8 mouse cellular contexts compared by ENCODE assay signal in genomic region chr17:28800671-28801412, GRCm38 (mm10). TPM values are rescaled to one million over a fixed set of nuclear protein-coding genes. Genes with fewer than 3 reads are reported as not detected.
DNase-seq lines count a peak whose midpoint lies in the region; ATAC-seq lines count a peak whose summit lies in the region.

Gene Brpf3 (plus strand): TSS chr17:28801090.

- DNase-seq in Muller cell, postnatal 12 days (ENCODE audit: inconsistent ontology term) = peak; percentile 89
- peak; percentile 69 to 82 for DNase-seq in cerebellum, postnatal 36 days
- peak; percentile 67 for DNase-seq in frontal cortex, postnatal 36 days (ENCODE audit: low spot score in 2 of 2)
- DNase-seq in hindbrain, embryonic 14.5 days (ENCODE audit: low spot score) = peak; percentile 68
- peak; percentile 78 to 79 for DNase-seq in layer of hippocampus, postnatal 36 days
- peak; percentile 73 for DNase-seq in lung, postnatal 36 days
- DNase-seq in retina, embryonic 14.5 days (ENCODE audit: low spot score) = peak; percentile 77
- peak; percentile 89 for DNase-seq in thymus, postnatal 4 days

- peak; percentile 61 for ATAC-seq in hindbrain, embryonic 14.5 days (ENCODE audit: low FRiP score)

- H3K27me3 ChIP-seq in hindbrain, embryonic 14.5 days (ENCODE audit: control insufficient read depth, insufficient read depth, low read length) = no peaks in the 10 kb centered on the region

- under 1% methylated on average over 41 of the region's 99 CpGs for WGBS in hindbrain, embryonic 14.5 days

- H3K36me3 ChIP-seq in hindbrain, embryonic 14.5 days (replicated peaks; ENCODE audit: control insufficient read depth, insufficient read depth) = peaks cover under 1% of the 10 kb centered on the region

- H3K9ac ChIP-seq in hindbrain, embryonic 14.5 days = peak within 1 kb of the TSS; percentile 99

- peak within 1 kb of the TSS; percentile 99 for H3K27ac ChIP-seq in hindbrain, embryonic 14.5 days

- peak within 1 kb of the TSS; percentile 72 for H3K4me3 ChIP-seq in hindbrain, embryonic 14.5 days (replicated peaks; ENCODE audit: low read length)

- H3K4me2 ChIP-seq in hindbrain, embryonic 14.5 days (replicated peaks) = peak within 1 kb of the TSS; percentile 91

- H3K4me1 ChIP-seq in hindbrain, embryonic 14.5 days (replicated peaks; ENCODE audit: control insufficient read depth, insufficient read depth, low read length) = peaks cover 27% of the 10 kb centered on the region

- H3K9me3 ChIP-seq in hindbrain, embryonic 14.5 days (ENCODE audit: control insufficient read depth, low read length) = no peaks in the 10 kb centered on the region

RNA-seq across cellular contexts. Expression of gene Brpf3, which starts in this region (rescaled TPM):
- polyA plus RNA-seq in hindbrain, embryonic 14.5 days (2014; fragmentation: Nextera tagmentation; extraction: Ambion mirVana) = 8.0 and 8.9 TPM in 2 replicates
- total RNA-seq in layer of hippocampus, postnatal 36 days (2021) = 10 to 100 TPM; 39.4 to 45.4 TPM

Comparison
In these comparisons a context has a peak if more than half of its experiments do, and no peak if none do; other contexts are left out.
1. Peak in every context shown above with its lines: DNase-seq, ATAC-seq, H3K4me3 ChIP-seq and H3K27ac ChIP-seq.